Mouse (Mus musculus) adrenal gland, postnatal 4 days (tissue): Measurements from ENCODE around the gene Exosc1. TPM values are rescaled to one million over a fixed set of nuclear protein-coding genes. Genes with fewer than 3 reads are reported as not detected.

ENCODE experiments used
- DNase-seq, 2 experiments: peaks; one replicate each; pipeline ENCODE4 v3.0.0; 2021 to 2022; ENCODE audit warnings: low spot score in 2 of 2, mixed read lengths in 2 of 2
- long read RNA-seq, 2 experiments: library from polyadenylated mRNA; stranded (forward); transcript quantifications; one replicate each; pipeline ENCODE4 v2.0.0; 2021
- total RNA-seq, 2 experiments: library from RNA; stranded (reverse); gene quantifications; 2 replicates each; pipeline ENCODE4 v1.2.3; 2021

Gene Exosc1
- 10 to 100 TPM; 30.1 to 33.8 TPM for total RNA-seq
- long read RNA-seq, experiment 1, transcript Exosc1-201 (8 exons, 1,018 nt) = major isoform, 34 of 40 reads
- long read RNA-seq, experiment 1, partial matches to known transcripts = 1 of 40 reads
- long read RNA-seq, experiment 1, other reads (novel, unspliced or antisense) = 4 of 40 reads
- long read RNA-seq, experiment 2, transcript Exosc1-201 (8 exons, 1,018 nt) = major isoform, 38 of 45 reads
- long read RNA-seq, experiment 2, partial matches to known transcripts = 3 of 45 reads
- long read RNA-seq, experiment 2, other reads (novel, unspliced or antisense) = 4 of 45 reads

DNA sequence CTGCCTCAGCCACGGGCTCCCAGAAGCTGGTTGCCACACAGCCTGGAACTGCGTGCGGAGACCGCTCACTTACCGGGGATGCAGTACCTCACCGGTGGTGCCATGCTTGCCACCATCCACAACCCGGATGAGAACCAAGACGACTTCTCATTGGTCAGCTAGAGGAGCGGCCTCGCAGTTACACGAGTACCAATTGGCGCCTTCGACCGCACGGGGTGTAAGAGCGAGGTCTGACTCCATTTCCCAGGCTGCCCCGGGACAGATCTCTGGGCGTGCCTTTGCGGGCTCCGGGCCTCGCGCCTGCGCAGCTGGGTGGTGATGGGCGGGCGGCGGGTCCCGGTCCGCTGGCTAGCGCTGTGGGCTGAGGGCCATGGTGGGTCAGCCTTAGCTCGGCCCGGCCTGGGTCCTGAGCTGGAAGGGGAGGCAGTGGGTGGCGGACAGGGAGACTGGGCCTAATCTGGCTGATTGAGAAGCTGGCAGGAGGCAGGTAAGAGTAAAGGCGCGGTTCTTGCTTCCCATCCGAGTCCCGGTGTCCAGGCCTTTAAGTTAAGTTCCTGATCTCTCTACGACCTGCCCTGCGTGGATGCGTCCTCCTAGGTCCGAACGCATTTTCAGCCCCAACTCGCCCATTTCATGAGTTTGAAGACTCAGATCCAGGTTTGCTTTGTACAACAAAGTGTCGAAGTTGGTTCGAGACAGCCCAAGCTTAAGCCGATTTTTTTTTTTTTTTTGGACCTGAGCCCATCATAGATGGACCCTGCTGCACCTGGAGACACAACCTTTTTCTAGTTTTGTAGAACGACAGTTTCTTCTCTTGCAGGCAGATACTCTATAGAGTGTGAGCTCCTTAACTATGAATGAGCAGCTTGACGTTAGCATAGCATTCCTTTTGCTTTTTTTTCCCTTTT is at the start of gene Exosc1, which contains the start of gene Zdhhc16:
Gene Exosc1, minus strand, starts transcription at position 245 of the 908 bp plus-strand sequence.
Gene Zdhhc16, plus strand, starts transcription at position 302 of the 908 bp plus-strand sequence.
- peak; percentile 94 to 95 for DNase-seq

DNA sequence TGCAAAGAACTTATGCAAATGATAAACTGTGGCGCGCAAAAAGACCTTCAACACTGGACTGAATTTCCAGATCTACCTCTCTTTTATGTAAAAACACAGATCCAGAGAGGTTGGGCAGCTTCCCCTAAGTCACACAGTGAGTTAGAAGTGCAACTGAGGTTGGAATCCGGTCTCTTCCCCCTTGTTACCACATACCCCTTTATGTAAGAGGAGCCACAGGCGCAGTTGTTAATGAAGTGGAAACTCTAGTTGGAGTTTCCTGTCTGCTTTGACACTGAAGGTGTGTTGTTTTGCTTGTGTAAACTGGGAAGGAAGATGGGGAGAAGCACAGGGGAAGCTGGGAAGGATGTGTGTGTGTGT is 49.5 kb upstream of the Exosc1 start:
- no peak for DNase-seq

DNA sequence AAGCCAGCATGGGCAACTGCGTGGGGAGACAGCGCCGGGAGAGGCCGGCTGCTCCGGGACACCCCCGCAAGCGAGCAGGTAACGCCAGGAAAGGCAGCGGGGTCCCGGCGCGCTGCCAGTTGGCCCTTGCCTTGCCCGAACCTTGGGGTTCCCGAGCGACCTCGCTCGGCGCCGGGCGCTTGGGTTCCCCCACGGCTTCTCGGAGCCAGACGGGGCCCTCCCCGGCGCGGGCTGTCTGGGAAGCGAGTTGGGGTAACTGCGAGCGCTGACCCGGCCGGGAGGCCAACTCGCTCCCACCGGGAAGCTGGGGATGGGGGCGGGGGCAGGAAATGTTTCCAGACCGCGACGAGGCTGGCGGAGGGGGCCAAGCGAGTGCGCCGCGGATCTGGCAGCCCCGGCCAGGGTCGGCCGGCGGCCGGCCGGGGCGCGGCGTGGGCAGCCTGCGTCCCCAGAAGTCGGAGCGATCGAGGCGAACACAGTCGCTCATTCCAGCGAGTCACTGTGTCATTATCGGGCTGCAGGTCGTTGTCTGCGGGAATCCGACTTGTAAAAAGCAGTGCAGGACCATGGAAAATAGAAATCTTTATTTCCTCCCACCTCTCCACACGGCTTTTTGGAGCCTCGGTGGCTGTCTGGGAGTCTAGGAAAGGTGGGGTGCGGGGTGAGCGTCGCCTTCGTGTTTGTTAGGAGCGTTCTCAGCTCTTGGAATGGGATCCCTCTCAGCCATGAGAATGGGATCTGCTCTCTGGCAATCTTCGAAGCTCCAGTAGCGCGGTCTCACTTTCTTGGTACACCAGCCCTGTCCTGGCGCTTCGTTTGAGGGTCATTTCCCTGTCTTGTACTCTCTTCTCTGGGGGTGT is 48.9 kb upstream of the Exosc1 start:
- peak; percentile 43 to 53 for DNase-seq

DNA sequence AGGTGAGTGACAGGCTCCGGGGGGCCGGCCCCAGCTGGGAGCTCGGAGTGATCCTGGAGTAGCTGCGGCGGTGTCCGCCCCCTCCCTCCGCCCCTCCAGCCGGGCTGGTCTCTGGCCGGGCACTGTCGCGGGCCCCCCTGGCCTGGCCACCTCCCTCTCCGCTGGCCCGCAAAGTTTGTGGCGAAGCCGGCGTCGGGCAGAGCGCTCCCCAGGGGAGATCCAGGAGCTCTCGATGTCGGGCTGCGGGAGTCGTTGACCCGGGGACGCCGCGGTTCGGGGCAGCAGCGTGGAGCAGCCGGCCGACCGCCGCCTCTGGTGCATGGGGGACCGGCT is 48.3 kb upstream of the Exosc1 start, which contains the start of gene Ubtd1:
Gene Ubtd1, plus strand, starts transcription at position 169 of the 333 bp plus-strand sequence.
- DNase-seq = no peak

DNA sequence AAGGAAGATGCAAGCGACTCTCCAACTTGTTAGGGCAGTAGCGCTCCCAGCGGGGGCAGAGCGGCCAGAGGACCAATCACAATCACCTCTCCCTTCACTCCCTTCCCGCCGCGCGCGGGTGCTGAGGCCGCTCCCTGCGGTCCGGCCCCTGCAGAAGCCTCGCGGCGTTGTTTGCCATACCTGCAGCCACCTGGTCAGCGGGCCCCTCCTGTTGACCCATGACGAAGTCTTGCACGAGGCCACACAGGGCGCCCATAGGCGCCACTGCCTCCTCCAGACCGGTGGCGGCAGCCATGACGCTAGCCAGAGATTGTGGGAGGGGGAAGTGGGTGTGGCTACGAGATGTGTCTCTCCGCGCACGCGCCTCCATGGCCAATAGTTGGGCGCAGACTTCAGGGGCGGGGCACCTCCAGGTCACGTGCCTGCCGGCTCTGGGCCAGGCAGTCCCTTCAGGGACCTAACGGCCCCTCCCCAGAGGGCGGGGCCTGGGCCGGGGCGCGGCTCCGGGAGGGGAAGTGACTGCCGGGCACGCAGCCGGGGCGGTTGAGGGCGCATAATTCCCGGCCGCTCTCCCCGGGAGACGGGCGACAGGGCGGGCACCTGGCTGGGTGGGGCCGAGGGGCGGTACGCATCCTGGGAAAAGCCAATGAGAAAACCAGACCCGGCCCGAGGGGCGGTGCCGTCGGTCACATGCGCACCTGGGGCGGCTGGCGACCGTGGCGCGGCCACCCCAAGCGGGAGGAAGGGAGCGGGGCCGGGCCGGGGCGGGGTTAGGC is 47.8 kb upstream of the Exosc1 start, which contains the start of gene Mms19:
Gene Mms19, minus strand, starts transcription at position 339 of the 776 bp plus-strand sequence.
- DNase-seq = peak; percentile 93 to 98

DNA sequence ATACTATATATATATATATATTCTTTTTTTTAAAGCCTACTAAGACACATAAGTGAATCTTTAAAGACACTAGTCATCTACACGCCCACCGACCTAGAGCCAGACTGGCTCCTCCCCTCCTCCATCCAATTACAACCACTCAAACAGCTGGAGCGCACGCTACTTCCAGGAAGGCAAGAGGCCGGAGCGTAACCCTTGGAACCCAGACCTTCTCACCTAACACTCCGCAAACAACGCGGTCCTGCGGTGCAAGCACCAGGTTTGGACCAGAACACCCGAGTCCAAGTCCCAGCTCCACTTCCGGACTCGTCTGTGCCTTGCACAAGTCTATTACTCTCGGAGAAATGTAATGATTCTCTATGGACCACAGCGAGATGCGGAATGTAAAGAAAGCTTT is 47.2 kb upstream of the Exosc1 start:
- no peak for DNase-seq

DNA sequence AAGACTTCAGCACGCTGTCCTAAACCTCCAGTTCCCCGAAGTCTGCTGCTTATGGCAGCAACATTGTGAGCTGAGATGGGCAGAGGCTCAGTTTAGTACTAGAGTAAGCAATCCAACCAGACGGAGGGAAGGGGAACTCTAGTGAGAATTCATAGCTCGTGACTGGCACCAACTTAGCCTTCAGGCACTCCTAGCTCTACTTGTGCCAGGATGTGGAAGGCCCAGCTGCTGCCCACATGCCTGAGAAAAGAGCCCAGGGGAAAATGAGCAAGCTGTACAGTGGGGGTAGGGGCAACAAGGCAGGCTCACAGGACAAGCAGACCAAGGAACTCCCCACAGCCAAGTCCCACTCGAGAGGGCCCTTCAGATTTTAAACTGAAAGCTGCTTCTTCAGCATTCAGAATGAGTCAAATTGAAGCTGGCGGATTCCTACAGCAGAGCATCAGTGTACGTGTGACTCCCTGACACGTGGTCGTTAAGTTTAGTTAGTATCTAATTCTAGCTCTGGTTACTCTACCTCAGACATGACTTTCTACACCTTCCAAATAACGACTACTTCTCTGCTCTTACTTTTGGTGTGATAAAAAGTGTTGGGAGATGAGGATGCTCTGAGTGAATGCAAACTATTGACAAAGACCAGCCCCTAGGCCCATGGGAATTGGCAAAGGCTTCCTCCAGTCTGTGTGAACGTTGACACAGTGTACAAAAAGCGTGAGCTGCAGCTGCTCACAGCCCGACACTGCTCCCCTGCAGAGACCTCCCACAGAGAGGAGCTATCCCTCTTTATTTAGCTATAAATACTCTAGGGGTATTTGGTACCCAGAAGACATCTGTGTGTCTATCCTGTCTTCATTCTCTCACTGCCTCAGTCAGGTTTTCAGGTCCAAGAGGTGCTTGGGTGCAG is 40.9 kb upstream of the Exosc1 start:
- DNase-seq = no peak

DNA sequence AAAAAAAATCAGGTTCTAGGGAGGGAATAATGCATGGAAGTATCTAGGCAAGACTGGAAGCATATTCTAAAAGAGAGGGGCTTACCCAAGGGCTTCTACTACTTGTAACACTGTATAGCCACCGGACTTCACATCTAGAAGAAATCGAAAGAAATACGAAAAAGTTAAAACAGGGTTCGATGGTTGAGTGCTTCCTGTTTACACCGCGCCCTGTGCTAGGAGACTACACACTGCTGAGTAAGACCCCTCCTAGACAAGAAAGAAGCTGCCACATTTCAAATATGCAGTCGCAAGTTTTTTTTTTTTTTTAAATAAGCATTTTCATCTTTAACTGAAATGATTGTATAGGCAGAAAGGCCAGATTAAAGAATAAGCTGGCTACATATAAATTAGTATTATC is 36.4 kb upstream of the Exosc1 start:
- DNase-seq = no peak

DNA sequence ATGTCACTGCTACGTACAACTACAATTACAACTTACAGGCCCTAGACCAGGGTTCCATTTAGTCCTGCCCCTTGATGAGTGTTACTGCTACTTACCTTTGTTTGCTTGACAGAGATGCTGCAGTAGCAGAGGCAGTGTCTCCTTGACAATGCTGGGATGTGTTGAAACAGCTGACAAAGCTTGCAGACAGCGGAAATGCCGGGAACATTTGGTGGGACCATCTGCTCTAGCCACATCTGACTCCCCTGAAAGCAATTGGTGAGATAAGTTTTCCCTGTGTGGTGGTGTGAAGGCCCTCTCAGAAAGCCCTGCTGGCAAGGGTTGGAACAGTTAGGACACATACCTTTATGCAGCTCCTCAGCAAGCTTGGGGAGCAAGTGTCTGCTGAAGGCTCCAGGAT is 20.4 kb upstream of the Exosc1 start:
- no peak for DNase-seq

DNA sequence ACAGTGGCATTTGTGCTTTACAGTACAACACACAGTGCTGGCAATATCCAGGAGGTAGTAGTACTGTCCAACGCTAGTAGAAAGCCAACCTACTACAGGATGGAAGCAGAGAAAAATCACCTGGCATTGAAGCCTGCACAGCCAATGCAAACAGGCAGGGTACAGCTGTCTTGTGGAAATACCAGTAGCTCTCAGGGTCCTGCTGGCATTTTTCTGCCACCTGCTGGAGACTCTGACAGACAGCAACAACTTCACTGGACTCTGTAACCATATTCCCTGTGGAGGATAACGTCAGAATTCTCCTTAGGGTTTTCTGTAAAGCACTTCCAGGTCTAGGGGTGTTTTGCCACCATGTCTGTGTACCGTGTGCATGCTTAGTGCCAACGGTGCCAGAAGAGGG is 19.1 kb upstream of the Exosc1 start:
- no peak for DNase-seq

DNA sequence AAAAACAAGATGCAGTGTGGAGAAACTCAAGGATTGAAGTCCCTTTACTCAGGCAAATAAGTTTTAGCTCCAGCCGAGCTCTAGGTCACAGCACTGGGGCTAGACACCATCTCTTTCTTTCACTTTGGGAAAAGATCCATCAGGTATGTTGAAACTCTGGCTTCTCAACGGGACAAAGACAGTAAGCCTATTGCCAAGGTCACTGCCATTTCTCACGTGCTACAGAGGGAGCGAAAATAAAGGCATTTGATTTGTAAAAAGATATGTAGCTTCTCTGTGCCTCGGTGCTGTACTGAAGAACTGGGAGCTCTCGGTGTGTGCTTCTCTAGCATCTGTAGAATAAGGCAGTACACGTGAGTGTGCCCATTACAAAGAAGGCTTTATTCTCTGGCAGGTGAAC is 10.6 kb upstream of the Exosc1 start:
- no peak for DNase-seq

DNA sequence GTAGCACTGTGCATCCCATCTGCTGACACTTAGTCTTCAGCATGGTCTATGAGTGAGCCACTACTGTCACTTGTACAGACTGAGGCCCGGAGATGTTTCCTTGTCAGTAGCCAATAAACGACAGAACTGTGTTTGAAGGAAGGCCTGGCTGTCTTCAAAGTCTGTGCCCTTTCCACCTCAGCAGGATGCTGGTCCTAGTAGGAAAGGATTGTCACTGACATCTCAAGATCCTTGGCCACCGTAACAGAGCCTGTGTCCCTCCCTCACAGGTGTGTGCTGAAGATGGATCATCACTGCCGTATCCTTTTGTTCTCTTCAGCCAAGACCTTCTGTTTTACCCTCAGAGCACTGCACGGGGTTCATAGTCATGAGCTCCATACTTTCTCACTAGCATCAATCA is 5.3 kb upstream of the Exosc1 start:
- no peak for DNase-seq

DNA sequence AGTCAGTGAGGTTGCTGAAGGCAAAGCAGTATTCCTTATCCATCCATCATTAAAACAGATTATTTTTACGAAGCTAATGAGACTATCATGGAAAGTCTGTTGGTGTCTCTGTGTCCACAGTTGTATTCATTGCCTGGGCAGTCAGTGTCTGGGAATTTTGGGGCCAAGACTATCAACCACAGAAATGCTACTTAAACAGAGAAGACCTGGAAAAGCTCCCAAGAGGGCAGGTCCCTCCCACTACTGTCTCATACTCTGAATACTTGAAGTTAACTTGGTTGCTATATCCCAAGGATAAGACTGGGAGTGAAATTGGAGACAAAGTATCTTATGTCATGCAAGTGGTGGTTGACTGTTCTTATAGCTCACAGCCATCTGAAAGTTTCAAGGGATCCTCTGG is 2.7 kb upstream of the Exosc1 start:
- DNase-seq = no peak

DNA sequence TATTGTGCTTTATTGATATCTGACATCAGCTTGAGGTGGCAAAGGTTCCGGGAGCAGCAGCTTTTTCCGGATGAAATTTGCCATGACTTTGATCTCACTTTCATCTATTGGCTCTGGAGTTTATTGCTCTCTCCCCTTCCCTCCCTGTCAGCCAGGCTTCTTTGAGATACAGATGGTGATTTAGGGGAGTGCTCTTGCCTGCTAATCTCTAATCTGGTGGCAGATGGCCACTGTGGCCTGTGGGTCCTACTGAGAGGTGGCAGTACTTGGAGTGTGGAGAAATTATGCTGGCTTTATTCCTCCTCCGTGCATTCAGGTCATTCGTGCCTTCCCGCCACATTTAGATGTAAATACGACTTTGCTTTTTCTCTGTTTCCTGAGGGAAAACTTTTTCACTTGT is 901 bp upstream of the Exosc1 start:
- DNase-seq = no peak

DNA sequence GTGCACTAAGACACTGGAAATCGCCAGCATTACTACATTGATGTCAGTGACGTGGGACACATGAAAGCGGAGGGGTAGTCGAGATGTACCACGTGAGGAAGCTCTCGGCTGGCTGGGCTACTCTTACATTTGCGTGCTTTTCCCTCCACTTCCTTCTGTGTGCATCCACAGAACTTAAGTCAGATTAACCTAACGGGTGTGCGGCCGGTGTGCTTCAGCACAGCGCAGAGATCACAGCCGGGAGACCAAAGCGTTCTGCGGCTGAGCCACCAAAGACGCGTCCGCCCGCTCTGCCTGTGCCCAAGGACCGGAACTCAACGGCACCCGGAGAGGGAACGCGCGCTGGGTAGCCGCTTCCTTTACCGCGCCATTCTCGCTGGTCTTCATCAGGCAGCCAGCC is 537 bp downstream of the Exosc1 start:
- no peak for DNase-seq

DNA sequence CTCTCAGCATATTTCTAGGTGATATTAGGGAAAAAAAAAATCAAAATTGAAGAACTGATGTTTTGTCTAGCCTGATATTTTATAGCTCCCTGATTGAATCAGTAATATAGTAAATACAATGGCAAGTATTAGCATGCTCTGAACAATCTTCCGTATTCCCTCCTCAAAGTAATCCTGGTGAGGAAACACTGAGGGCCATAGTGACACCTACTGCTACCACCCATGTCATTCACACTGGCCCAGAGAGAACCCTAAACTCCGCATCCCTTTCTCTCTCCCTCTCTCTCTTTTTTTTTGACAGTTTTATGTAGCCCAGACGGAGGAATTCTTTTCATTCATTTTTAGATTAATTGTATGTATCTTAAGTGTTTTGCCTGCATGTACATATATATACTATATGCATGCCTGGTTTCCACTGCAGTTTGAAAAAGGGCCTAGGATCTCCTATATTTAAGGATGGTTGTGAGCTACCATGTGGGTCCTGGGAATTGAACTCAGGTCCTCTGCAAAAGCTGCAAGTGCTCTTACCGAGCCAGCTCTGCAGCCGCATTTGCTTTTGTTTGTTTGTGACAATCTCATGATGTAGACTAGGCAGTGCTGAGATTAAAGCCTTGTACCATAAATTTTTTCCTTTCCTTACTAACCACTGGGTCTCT is 12.7 kb downstream of the Exosc1 start:
- DNase-seq = no peak

DNA sequence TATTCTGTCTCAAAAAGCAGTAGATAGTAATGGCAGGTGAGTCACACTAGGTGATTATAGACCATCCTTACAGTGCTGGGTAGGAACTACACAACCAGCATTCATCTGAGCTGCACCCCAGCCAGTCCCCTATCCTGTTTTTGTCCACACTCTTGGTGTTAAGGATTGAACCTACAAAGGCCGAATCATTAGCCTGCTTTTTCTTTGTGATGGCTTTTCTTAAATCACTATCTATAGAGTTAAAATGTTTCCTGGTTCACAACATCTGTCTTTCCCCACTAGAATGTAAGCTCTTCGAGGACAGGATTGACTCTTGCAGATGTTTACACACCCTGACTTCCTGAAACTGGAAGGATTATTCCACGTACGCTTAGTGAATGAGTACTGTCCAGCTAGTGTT is 13.8 kb downstream of the Exosc1 start:
- no peak for DNase-seq

DNA sequence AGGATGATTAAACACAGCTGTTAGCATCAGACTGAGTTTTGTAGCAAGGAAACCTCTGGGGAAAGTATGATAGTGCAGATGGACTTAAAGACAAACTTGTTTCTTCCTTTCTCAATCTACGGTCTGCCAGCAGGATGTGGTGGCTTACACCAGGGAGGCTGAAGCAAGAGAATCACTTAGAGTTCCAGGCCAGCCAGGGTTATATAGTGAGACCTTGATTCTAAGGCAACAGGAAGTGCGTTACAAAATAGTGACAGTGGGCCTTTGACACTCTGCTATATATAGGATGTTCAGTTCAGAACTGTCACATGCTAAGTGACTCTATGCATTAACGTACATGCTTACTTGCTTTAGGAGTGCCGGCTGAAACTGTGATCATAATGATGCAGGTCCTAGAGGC is 16.4 kb downstream of the Exosc1 start:
- DNase-seq = no peak

DNA sequence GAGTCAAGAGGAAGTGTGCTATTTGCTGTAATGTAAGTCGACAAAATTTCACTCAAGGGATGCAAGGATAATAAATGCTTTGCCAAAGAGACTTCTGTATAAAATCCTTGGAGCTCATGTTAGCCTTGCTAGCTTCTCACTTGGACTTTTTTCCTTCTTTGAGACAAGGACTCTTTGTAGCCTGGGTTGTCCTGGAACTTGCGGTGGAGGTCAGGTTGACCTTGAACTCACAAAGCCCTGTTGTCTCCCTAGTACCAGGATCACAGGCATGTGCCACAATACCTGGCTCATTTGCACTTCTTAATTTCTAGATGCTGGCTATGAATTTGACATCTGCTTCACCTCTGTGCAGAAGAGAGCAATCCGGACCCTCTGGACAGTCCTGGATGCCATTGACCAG is 17.9 kb downstream of the Exosc1 start:
- DNase-seq = no peak
